Mouse (Mus musculus) CD4-positive, CD25-positive, alpha-beta regulatory T cell, adult 9 weeks (primary cell): ENCODE measurements around the gene Meox2. TPM values are rescaled to one million over a fixed set of nuclear protein-coding genes. Genes with fewer than 3 reads are reported as not detected.

Source experiments
- polyA plus RNA-seq: library from polyadenylated mRNA; unstranded; fragments of 100-300 nt; shearing (Covaris generic); gene quantifications from one replicate; pipeline ENCODE4 v1.2.1, GENCODE M21; 2017

Gene Meox2
- polyA plus RNA-seq: not detected

DNA sequence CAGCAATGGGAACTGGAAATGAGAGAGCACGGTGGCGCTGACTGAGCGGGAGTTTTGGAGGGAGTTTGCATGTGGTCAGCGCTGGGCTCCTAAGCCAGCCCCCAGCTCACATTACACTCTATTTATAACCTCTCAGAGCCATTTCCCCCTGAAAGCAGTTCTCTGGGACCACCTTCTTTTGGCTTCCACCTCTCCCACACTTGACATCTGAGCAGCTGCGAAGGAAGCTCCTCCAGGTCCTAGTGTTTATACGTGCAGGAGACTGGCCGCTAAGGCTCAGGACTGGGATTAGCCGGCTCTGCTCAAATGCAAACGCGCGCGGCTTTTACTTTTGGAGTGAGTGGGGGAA, at the start of gene Meox2:
TSS of gene Meox2 (plus strand) at position 151 of the 349 bp plus-strand sequence.

Other genes starting within 250 kb of the Meox2 start
- not detected for gene Agmo, start 133.1 kb downstream of the Meox2 start, polyA plus RNA-seq